Mouse (Mus musculus) R1 (cell line): ENCODE data around the gene Tgfbrap1.
"Not testable (repeated sequence)": the region's sequence is repeated elsewhere in the genome, so short reads cannot be mapped to it uniquely, and the experiment has no call there.

ENCODE experiments used
- DNase-seq: peaks from one replicate; pipeline ENCODE4 v3.0.0-alpha.2; 2018; ENCODE audit warnings: low read depth, low spot score

Gene Tgfbrap1

DNA sequence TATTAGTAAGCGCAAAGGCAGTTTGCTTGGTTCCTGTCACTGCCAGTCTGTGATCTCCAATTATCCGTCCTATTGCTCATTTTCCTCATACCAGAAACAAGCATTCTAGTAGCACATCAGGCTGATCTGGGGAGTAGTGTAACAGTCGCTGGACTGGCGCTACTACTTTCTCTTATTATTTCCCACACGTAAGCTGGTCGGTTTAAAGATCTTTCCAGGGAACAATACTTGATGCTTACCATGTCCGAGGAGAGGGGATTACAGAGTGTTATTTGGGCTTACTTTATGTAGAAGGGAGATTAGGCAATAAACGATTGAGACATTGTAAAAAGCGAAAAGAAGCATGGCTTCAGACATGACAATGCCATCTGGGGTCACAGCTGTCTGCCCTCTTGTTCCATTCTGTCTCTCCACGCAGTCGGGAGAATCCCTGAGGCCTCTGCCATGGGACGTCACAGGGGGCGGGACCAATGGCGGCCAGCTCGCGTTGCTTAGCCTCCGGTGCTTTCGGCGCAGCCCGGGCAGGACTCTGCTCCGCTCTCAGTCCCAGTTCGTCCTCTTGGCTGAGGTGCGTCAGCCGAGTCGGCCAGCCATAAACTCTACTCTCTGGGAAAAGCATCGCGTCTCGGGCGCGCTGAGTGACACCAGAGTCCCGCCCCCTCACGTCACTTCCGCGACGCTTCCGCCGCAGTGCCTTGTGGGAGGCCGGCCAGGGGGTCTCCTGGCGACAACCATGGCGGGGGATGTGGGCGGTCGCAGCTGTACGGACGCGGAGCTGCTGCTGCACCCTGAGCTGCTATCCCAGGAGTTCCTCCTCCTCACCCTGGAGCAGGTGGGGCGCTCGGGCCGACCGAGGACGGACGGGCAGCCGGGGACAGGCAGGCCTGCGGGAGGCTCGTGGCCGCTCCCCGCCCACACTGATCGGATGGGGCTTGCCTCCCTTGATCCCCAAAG, at the start of gene Tgfbrap1, which contains the start of gene AI597479:
Gene Tgfbrap1 (minus strand): TSS at position 607 of the 954 bp plus-strand sequence.
Gene AI597479 (plus strand): TSS at position 680 of the 954 bp plus-strand sequence.
- peak; percentile 93 for DNase-seq

DNA sequence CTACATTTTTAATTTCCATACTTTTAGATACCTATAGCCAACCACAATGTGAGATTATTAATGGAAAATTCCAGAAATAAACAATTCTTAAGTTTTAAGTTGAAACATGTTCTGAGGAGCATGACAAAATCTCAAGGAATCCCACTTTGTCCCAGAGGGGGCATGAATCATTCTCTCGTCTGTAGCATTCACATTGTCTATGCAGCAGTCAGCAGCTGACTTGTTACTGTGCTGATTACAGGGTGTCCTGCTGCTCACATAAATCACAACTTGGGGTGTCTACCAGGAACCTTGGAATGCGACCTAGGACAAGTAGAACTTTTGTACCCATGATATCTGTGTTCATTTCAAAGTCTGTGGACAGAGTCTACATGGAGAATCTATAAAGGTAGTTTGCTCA, 49.0 kb upstream of the Tgfbrap1 start:
- no peak for DNase-seq

DNA sequence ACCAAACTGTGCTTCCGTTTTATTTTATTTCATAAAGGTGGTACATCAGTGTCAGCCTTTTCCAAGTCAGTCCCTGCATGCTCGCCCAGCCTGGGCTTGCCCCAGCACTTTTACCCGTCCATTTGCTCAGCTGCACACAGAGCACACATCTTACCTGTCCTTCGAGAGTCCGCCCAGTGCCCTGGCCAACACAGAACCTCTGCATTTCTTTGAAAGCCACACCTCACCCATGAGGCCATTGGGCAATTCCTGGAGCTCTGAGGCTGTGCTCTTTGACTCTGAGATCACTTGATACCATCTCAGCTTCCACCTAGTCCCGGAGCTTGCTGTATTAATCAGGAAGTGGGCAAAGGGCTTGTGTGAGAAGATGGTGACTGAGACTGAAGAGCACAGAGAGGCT, 47.0 kb upstream of the Tgfbrap1 start:
- no peak for DNase-seq

DNA sequence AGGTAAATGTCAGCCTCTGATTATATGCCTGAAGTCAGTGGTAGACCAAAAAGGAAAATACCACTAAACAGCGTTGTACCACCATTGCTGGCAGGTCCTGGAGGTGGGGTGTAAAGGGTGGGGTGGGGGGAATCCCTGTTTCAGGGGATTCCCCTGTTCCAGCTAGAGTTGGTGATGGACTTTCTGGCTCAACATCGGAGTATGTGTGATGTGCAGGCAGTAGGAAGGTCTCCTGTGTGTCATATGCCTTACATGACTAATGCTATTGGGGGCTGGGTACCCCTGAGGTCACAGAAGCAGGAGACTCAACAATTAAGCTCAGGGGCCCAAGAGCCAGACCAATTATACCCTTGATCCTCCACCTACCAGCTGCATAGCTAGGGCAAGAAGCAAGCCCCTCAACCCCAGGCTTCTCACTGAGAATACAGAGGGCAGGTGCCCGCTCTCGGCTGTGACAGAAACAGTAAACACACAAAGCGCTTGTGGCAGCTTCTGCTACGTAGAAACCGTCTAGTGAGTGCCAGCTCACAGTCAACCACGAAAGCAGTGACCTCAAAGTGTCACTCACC, 46.0 kb upstream of the Tgfbrap1 start:
- no peak for DNase-seq

DNA sequence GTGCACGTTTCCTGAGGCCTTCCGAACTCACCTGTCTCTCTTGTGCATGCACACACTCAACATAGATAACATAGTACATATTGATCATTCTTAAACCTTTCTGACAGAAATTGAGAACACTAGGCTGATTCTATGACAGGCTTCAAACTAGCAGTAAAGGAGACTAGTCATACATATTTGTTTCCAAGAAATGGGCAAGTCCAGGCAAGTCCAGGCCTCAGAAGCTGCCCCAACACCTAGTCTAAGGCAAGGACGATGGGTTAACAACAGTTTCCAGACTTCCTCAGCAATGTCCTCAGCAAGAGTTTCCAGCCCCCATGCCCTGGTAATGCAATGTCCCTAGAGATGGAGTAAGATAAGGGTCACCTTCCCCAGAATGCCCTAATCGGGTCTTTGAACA, 45.4 kb upstream of the Tgfbrap1 start:
- DNase-seq, result no peak

DNA sequence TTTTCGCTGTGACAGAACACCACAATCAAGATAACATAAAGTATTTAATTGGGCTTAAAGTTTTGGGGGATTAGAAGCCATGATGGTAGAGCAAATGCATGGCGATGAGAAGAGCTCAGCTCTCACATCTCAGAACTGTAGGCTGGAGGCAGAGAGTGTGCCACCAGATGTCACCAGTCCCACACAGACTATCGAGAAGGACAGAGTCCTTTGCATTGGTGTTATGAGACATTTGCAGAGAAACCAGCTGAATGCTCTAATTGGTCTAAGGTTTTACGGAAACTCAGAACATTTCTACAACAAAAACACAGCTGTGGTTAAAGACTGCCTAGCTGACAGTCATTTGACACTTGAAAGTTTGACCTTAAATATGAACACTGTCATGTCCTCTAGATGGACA, 44.8 kb upstream of the Tgfbrap1 start:
- no peak for DNase-seq

DNA sequence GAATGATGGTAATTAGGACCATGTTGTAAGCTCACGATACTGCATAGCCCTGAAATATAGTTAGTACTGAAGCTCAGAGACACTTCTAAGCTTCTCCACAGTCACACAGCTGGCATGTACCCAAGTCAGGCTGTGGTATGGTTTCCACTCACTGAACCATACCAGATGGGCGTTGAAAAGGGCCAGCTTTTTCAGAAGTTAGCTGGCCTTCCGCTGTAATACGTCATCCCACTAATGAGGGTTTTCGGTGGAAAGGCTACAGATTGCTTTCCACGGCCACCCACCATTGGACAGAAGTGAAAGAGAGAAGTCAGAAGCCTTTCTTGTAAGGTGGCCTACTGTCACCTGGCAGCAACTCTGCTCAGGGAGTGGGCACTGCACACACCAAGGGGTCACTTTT, 44.4 kb upstream of the Tgfbrap1 start:
- DNase-seq, result no peak

DNA sequence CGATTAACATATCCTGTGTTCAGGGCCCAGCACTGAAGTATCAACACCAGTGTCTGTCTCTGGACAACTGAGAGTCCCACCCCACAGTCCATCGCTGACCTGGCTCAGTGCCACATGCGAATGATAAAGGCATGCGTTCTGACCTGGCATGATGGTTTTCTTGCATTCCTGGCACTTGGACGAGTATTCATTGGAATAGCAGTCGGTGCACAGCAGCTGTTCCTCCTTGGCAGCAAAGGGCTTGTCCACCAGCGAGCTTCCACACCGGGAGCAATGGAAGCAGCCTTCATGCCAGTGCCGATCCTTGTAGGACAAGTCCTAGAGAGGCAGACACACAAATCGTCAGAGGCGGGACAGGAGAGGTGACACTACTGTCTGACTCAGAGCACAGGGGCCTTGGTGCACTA, 43.1 kb upstream of the Tgfbrap1 start:
- peak; percentile 13 for DNase-seq

DNA sequence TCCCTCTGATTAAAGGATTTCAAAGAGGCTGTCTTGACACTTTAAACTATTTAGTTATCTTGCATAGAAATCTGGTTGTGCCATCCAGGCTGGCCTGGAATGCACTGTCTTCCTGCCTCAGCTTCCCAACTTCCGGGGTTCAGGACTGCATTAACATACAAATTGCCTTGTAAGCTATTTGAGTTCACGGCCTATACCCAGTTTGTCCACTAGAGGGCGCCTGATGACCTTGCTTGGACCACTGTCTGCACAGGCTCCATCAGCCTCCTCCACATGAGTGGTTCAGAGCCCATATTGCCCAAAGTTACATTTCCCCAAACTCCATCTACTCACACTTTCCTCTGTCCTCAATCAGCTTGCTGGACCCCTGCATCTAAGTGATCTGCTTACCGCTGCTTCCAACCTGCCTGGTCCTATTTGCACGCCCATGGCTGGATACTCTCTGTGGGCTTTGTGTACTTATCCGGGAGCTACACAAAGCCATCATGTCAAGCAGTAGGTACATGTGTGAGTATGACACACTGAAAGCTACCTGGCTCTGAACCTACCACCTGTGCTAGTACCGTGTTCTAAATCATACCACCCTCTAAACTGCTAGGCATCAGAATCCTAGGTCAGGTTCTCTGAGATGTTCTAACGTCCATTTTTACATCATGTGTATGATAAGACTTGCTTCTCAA, 41.3 kb upstream of the Tgfbrap1 start:
- peak; percentile 93 for DNase-seq

DNA sequence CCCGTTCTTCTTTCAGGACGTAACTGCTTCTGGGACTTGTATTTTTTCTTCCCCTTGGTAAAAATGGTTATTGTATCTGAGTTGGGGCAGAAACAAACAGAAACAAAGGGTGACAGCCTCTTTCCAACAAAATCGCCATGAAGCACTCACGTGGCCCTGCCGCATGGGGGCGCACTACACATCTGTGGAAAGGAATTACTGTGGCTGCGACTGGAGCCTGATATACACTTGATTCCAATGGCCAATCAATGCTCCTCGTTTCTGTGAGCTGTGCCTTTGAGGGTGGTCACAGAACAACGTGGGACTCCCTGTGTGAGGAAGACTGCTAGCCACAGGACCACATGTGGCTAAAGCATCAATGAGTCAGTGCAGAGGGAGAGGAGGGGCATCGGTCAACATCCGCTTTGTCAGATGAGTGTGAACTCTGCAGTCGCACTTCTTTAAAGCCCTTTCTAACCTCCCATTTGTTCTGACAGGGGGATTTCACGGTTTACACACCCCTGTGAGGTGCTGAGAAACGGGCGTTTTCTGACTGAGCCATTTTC, 39.9 kb upstream of the Tgfbrap1 start:
- DNase-seq, result peak; percentile 74

DNA sequence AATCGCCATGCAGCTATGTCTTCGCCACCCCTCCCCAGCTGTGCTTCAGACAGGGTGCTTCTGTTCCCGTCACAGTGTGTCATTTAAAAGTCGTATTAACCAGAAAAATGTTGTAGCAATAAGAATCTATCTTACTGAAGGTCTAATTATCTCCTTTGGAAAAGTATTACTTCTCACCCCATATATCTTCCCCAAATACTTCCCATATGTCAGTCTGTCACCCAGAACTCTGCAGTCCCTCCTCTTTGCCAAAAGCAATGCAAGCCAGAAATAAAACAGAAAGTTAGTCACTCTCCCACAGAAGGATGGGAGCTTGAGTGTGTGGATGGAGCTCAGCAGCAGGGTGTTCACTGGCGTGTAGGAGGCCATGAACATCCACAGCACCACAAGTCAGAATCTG, 38.9 kb upstream of the Tgfbrap1 start:
- DNase-seq, result no peak

DNA sequence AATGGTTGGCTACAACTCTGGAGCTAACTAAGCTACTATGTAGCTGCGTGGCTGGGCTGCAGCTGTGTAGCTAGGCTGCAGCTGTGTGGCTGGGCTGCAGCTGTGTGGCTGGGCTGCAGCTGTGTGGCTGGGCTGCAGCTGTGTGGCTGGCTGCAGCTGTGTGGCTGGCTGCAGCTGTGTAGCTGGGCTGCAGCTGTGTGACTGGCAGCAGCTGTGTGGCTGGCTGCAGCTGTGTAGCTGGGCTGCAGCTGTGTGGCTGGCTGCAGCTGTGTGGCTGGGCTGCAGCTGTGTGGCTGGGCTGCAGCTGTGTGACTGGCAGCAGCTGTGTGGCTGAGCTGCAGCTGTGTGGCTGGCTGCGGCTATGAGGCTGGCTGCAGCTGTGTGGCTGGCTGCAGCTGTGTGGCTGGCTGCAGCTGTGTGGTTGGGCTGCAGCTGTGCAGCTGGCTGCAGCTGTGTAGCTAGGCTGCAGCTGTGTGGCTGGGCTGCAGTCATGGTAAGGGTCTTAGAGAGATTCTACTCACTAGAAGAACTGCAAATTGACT, 38.1 kb upstream of the Tgfbrap1 start:
- DNase-seq, result not testable (repeated sequence)

DNA sequence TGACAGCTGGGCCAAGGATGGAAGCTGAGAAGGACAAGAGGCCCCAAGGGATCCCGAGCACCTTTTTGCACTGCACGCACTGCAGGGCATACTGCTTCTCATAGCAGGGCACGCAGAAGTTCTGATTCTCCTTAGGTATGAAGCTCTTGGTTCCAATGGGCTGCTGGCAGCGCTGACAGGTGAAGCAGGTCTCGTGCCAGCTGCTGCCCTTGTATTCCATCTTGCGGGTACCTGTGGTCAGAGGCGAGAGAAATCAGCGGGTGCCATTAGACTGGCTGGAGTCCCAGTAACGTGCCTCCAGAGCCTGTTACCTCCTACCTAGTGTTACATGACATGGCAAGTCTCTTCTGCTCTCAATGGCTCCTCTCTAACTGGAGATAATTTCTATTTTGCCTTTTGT, 33.2 kb upstream of the Tgfbrap1 start:
- DNase-seq, result no peak

DNA sequence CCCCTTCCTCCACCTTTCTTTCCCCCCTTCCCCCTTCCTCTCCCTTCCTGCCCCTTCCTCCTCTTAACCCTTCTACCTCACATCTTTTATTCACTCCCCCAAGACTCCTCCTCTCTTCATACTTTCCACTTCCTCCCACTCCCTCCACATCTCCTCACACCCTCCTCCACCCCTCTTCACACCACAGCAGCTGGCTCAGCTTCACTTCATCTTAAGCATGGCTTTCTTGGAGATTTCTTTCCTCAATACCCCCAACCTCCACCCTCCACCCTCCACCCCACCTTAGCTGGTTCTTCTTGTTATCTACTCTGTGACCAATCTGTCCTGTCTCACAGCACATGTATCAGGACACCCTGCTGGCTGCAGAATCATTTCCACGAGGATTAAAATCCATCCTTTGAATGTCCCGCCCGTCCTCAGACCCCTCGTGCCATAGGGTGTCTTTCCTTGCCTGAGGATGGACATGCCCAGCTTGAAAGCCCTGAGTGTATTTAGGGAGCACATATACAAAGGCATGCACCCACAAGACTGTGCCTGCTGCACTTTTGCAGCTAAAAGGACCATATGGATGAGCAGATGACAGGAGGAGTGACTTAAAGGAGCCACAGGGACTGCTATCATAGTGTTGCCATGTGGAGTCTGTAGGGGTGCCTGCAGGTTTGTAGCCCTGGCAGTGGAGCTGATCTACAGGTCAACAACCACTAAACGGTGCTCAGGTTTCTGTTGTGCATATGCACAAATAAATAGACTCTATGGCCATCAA, 32.0 kb upstream of the Tgfbrap1 start:
- no peak for DNase-seq

DNA sequence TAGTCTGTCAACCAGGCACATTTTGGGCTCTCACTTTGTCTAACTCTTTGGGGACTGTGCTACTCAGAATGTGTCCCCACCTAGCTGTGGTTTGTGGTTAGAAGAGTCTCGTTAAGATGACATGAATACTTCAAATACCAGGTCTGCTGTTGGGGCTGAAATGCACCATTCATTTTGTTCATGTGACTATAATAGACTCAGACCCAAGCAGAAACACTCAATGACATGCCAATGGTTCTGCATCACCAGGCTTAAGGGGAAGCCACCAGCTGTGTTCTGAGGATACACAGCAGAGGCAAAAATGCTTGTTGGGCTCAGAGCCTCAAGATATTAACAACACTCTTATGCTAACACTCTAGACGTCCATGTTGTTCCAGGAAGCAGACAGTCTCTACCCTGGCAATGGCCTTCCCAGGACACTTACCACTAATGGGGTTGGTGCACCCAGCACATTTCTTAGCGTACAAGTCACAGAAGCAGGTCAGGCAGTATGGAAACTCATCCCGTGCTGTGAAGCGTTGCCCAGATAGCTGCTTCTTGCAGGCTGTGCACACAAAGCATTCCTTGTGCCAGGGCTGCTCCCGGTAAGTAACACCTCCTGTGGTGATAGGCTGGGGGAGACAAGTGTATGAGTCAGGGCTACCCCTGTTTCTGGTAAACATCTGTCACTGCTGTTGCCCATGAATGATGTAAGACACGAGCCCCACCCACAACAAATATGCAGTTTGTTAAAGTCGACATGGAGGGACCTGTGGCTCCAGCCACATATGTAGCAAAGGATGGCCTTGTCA, 29.6 kb upstream of the Tgfbrap1 start:
- peak; percentile 40 for DNase-seq

DNA sequence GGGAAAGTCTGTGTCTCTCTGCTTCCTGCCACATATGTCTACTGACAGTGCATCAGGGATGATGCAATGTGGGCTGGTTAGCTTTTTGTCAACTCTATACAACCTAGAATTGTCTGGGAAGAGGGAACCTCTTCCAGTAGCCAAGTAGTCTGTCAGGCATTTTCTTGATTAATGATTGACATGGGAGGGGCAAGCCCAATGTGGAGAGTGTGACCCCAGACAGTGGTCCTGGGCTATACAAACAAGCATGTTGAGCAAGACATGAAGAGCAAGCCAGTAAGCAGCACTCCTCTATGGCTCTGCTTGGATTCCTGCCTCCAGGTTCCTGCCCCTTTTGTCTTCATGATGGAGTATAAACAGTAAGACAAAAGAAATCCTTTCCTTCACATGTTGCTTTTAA, 28.8 kb upstream of the Tgfbrap1 start:
- DNase-seq, result no peak

DNA sequence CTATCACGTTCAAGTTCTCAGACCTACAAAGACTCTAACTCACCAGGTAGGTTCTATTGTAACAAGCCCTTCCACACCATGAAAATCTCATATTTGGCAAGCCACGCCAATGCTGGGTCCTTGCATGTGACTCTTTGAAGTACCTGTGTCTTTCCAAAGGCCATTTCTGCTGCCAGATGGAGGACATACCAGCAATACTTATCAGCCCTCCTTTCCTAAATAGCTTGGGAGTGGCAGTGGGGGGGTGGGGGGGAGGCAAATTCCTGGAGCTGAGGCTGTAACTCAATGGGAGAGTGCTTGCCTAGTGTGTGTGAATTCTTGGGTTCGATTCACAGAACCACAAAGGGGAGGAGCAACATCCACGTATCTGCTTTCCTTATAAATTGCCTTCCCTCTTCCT, 26.3 kb upstream of the Tgfbrap1 start:
- peak; percentile 18 for DNase-seq

DNA sequence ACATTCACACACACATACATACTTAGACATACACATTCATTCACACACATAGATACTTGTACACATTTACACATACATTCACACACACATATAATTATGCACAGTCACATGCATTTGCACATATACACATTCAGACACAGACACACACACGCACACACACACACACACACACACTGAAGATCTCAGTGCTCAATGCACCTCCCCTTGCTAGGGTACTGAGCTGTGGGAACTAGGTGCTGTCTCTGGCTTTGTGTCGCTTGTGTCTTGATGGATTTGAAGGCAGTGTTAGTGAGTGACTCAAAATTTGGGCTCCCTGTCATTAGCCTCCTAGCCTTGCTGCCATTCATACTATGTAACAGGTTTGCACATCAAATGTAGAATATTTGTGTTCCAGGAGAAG, 24.2 kb upstream of the Tgfbrap1 start:
- no peak for DNase-seq

DNA sequence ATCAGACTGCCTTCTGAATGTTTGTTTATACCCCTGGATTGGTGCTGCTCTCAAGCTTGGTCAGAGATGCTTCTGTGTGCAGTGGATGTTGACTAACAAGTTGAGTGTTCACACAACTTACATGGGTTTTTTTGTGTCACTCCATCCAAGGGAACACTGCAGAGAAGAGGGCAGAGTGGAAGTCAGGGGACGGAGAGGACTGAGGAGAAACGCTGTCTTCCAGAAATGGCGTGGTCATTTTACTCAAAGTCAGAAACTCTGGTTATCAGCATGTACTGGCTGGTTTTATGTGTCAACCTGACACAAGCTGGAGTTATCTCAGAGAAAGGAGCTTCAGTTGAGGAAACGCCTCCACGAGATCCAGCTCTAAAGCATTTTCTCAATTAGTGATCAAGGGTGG, 22.5 kb upstream of the Tgfbrap1 start:
- no peak for DNase-seq

DNA sequence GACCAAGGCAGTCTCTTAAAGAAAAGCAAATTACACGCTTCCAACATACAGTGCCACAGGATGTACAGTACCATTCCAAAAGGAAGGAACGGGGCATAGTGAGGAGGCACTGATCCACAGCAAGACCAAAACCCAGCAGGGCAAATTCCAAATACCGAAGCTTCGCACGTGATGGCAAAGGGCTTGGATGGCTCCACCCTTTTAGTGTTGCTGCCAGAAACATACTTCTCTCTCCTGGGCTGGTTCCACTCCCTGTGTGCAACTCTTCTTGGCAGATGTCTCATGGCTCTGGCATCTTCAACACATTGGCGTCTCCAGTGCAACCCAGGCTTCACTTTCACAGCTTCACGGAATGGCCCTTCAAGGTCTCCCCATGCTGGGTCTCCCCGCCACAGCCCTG, 19.0 kb upstream of the Tgfbrap1 start:
- DNase-seq, result no peak
